Mouse (Mus musculus): Measurements from ENCODE around the gene Slc38a2. TPM values are rescaled to one million over a fixed set of nuclear protein-coding genes. Genes with fewer than 3 reads are reported as not detected.

Gene Slc38a2
- total RNA-seq, 2 experiments from 2014 or later: 93.4 to 242 TPM

Other genes starting within 250 kb of the Slc38a2 start
- 10 to 100 TPM; 40.2 to 41.0 TPM for gene Scaf11, start 238.9 kb downstream of the Slc38a2 start, total RNA-seq (2021)
- gene Slc38a1, start 56.8 kb downstream of the Slc38a2 start, total RNA-seq (2021): 1 to 10 TPM in 1 of 2 experiments, under 1 TPM in 1; 0.75 to 1.4 TPM

All from gastrocnemius, adult 18-20 months (tissue).